Mouse (Mus musculus): Measurements from ENCODE around the gene Akain1. TPM values are rescaled to one million over a fixed set of nuclear protein-coding genes. Genes with fewer than 3 reads are reported as not detected.

Gene Akain1
- polyA plus RNA-seq, 1 experiment: not detected

- H3K27ac ChIP-seq (ENCODE audit: insufficient read depth, low read length): no peak overlapping the region
- H3K36me3 ChIP-seq (ENCODE audit: control insufficient read depth, insufficient read depth, low read length): no peaks in the 10 kb centered on the region
- H3K4me3 ChIP-seq (ENCODE audit: extremely low read depth, insufficient read depth, insufficient read length): no peak overlapping the region
- no peak for DNase-seq (ENCODE audit: low read depth in 1 of 2, low spot score in 2 of 2)
- TF ChIP-seq CTCF (IDR thresholded peaks at IDR 0.05; ENCODE audit: extremely low read depth, insufficient read depth, insufficient read length, insufficient replicate concordance) (no peak), POLR2A (IDR thresholded peaks at IDR 0.05; ENCODE audit: low read depth, low read length) (no peak)
- no peaks in the 10 kb centered on the region for H3K27me3 ChIP-seq (ENCODE audit: control insufficient read depth, insufficient read depth, low read length)
- 43% methylated on average over 2 of the region's 2 CpGs for WGBS
- H3K4me1 ChIP-seq (ENCODE audit: control insufficient read depth, insufficient read depth, insufficient read length): no peaks in the 10 kb centered on the region
Measured at GRCm38 (mm10) chr17:69495531-69495930, 56.4 kb downstream of the Akain1 start.

- H3K4me1 ChIP-seq (ENCODE audit: control insufficient read depth, insufficient read depth, insufficient read length): no peaks in the 10 kb centered on the region
- H3K27ac ChIP-seq (ENCODE audit: insufficient read depth, low read length): no peak overlapping the region
- TF ChIP-seq POLR2A (IDR thresholded peaks at IDR 0.05; ENCODE audit: low read depth, low read length) (no peak), CTCF (IDR thresholded peaks at IDR 0.05; ENCODE audit: extremely low read depth, insufficient read depth, insufficient read length, insufficient replicate concordance) (no peak)
- H3K27me3 ChIP-seq (ENCODE audit: control insufficient read depth, insufficient read depth, low read length): no peaks in the 10 kb centered on the region
- no peaks in the 10 kb centered on the region for H3K36me3 ChIP-seq (ENCODE audit: control insufficient read depth, insufficient read depth, low read length)
- 73% methylated on average over 3 of the region's 3 CpGs for WGBS
- no peak for DNase-seq (ENCODE audit: low read depth in 1 of 2, low spot score in 2 of 2)
- no peak overlapping the region for H3K4me3 ChIP-seq (ENCODE audit: extremely low read depth, insufficient read depth, insufficient read length)
Measured at GRCm38 (mm10) chr17:69496125-69496524, 57.0 kb downstream of the Akain1 start.

- no peaks in the 10 kb centered on the region for H3K27me3 ChIP-seq (ENCODE audit: control insufficient read depth, insufficient read depth, low read length)
- DNase-seq (ENCODE audit: low read depth in 1 of 2, low spot score in 2 of 2): no peak
- no peak overlapping the region for H3K4me3 ChIP-seq (ENCODE audit: extremely low read depth, insufficient read depth, insufficient read length)
- H3K36me3 ChIP-seq (ENCODE audit: control insufficient read depth, insufficient read depth, low read length): no peaks in the 10 kb centered on the region
- no peaks in the 10 kb centered on the region for H3K4me1 ChIP-seq (ENCODE audit: control insufficient read depth, insufficient read depth, insufficient read length)
- WGBS: 81% methylated on average over 4 of the region's 4 CpGs
- TF ChIP-seq POLR2A (IDR thresholded peaks at IDR 0.05; ENCODE audit: low read depth, low read length) (no peak), CTCF (IDR thresholded peaks at IDR 0.05; ENCODE audit: extremely low read depth, insufficient read depth, insufficient read length, insufficient replicate concordance) (no peak)
- H3K27ac ChIP-seq (ENCODE audit: insufficient read depth, low read length): no peak overlapping the region
Measured at GRCm38 (mm10) chr17:69497315-69497714, 58.2 kb downstream of the Akain1 start.

- no peak for DNase-seq (ENCODE audit: low read depth in 1 of 2, low spot score in 2 of 2)
- no peak for TF ChIP-seq CTCF (IDR thresholded peaks at IDR 0.05; ENCODE audit: extremely low read depth, insufficient read depth, insufficient read length, insufficient replicate concordance)
- no peak for TF ChIP-seq POLR2A (IDR thresholded peaks at IDR 0.05; ENCODE audit: low read depth, low read length)
- 54% methylated on average over 2 of the region's 2 CpGs for WGBS
- Histone ChIP-seq H3K27ac (ENCODE audit: insufficient read depth, low read length) (no peak overlapping the region), H3K36me3 (ENCODE audit: control insufficient read depth, insufficient read depth, low read length) (no peaks in the 10 kb centered on the region), H3K4me1 (ENCODE audit: control insufficient read depth, insufficient read depth, insufficient read length) (no peaks in the 10 kb centered on the region), H3K4me3 (ENCODE audit: extremely low read depth, insufficient read depth, insufficient read length) (no peak overlapping the region), H3K27me3 (ENCODE audit: control insufficient read depth, insufficient read depth, low read length) (no peaks in the 10 kb centered on the region)
Measured at GRCm38 (mm10) chr17:69498913-69499312, 59.8 kb downstream of the Akain1 start.

- DNase-seq (ENCODE audit: low read depth in 1 of 2, low spot score in 2 of 2): no peak
- Histone ChIP-seq H3K27ac (ENCODE audit: insufficient read depth, low read length) (no peak overlapping the region), H3K36me3 (ENCODE audit: control insufficient read depth, insufficient read depth, low read length) (no peaks in the 10 kb centered on the region), H3K27me3 (ENCODE audit: control insufficient read depth, insufficient read depth, low read length) (no peaks in the 10 kb centered on the region), H3K4me1 (ENCODE audit: control insufficient read depth, insufficient read depth, insufficient read length) (no peaks in the 10 kb centered on the region), H3K4me3 (ENCODE audit: extremely low read depth, insufficient read depth, insufficient read length) (no peak overlapping the region)
- TF ChIP-seq POLR2A (IDR thresholded peaks at IDR 0.05; ENCODE audit: low read depth, low read length) (no peak), CTCF (IDR thresholded peaks at IDR 0.05; ENCODE audit: extremely low read depth, insufficient read depth, insufficient read length, insufficient replicate concordance) (no peak)
- WGBS: 54% methylated on average over 6 of the region's 6 CpGs
Measured at GRCm38 (mm10) chr17:69499441-69499840, 60.3 kb downstream of the Akain1 start.

- no peaks in the 10 kb centered on the region for H3K36me3 ChIP-seq (ENCODE audit: control insufficient read depth, insufficient read depth, low read length)
- no peak overlapping the region for H3K4me3 ChIP-seq (ENCODE audit: extremely low read depth, insufficient read depth, insufficient read length)
- H3K27me3 ChIP-seq (ENCODE audit: control insufficient read depth, insufficient read depth, low read length): no peaks in the 10 kb centered on the region
- 40% methylated on average over 3 of the region's 3 CpGs for WGBS
- no peaks in the 10 kb centered on the region for H3K4me1 ChIP-seq (ENCODE audit: control insufficient read depth, insufficient read depth, insufficient read length)
- TF ChIP-seq CTCF (IDR thresholded peaks at IDR 0.05; ENCODE audit: extremely low read depth, insufficient read depth, insufficient read length, insufficient replicate concordance) (no peak), POLR2A (IDR thresholded peaks at IDR 0.05; ENCODE audit: low read depth, low read length) (no peak)
- no peak overlapping the region for H3K27ac ChIP-seq (ENCODE audit: insufficient read depth, low read length)
- DNase-seq (ENCODE audit: low read depth in 1 of 2, low spot score in 2 of 2): no peak
Measured at GRCm38 (mm10) chr17:69506070-69506469, 66.9 kb downstream of the Akain1 start.

- DNase-seq (ENCODE audit: low read depth in 1 of 2, low spot score in 2 of 2): no peak
Measured at GRCm38 (mm10) chr17:69516344-69516907, 77.3 kb downstream of the Akain1 start.

More at GRCm38 (mm10) chr17:69516344-69516907, 77.3 kb downstream of the Akain1 start:
- Histone ChIP-seq H3K27me3 (ENCODE audit: control insufficient read depth, insufficient read depth, low read length) (no peaks in the 10 kb centered on the region), H3K27ac (ENCODE audit: insufficient read depth, low read length) (no peak overlapping the region), H3K36me3 (ENCODE audit: control insufficient read depth, insufficient read depth, low read length) (no peaks in the 10 kb centered on the region), H3K4me3 (ENCODE audit: extremely low read depth, insufficient read depth, insufficient read length) (no peak overlapping the region), H3K4me1 (ENCODE audit: control insufficient read depth, insufficient read depth, insufficient read length) (no peaks in the 10 kb centered on the region)
- 82% methylated on average over 4 of the region's 4 CpGs for WGBS
- TF ChIP-seq CTCF (IDR thresholded peaks at IDR 0.05; ENCODE audit: extremely low read depth, insufficient read depth, insufficient read length, insufficient replicate concordance) (no peak), POLR2A (IDR thresholded peaks at IDR 0.05; ENCODE audit: low read depth, low read length) (no peak)

All from spleen, adult 2 months (tissue).